Mouse (Mus musculus): ENCODE measurements around the gene Slit3.

Gene Slit3

DNA sequence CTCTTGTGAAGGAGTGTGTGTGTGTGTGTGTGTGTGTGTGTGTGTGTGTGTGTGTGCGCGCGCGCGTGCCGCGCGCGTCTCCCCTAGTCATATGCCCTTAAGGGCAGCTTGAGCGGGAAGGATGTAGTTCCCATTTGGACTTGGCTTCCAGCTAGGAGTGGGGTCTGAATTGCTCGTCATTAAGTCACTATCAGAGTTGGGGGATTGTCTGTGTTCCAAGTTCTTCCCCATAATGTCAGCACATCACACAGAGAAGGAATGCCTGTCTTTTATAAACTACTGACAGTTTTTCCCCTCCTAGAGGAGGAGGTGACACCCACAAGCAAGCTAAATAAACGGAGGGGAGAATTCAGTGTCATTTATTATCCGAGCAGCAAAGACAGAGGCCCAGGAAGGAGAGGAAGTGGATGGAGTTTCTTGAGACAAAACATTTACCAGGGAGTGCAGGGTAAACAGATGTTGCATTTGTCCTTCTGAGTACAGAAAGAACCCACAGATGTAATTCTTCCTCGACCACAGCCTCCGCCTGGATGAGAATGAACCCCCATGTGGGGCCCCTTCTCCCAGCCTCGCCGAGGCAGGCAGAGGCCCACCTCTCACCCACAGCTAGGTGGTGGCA lies 3.6 kb downstream of the Slit3 start:
- DNase-seq (ENCODE audit: low read depth, low spot score), result no peak

GRCm38 (mm10) chr11:35125108-35125490 lies 4.1 kb downstream of the Slit3 start:
- DNase-seq (ENCODE audit: low read depth, low spot score), result no peak

DNA sequence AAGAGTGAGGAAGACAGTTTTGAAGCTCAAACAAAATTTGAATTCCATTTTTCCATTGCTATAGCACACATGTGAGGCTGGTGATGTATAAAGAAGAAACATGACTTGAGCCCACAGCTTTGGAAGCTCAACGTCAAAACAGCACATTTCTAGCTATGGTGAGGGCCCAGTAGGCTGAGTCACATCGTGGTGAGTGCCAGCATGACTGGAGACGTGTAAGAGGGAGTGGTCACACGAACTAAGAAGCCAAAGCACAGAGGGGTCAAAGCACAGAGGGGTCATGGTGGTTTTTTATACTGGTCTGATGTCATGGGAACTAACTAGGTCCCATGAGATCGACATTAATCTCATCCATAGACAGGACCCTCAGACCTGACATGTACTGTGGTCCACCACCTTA lies 10.7 kb downstream of the Slit3 start:
- DNase-seq (ENCODE audit: low read depth, low spot score), result no peak

DNA sequence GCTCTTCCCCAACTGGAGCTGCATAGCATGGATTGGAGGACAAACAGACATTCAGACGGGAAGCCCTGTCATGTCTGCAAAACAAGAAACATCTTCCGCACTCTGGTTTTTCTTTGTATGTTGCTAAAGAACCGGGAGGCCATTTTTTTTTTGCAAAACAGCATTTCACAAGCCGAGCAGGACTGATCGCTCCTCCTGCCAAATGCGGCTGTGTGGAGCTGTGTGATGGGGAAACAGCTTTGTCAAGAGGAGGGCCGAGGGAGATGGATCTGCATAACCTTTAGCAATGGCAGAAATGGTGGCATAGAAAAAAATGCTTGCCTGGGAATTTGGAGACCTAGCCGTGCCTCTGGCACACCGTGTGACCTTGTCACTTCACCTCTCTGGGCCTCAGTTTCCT lies 15.6 kb downstream of the Slit3 start:
- no peak for DNase-seq (ENCODE audit: low read depth, low spot score)

DNA sequence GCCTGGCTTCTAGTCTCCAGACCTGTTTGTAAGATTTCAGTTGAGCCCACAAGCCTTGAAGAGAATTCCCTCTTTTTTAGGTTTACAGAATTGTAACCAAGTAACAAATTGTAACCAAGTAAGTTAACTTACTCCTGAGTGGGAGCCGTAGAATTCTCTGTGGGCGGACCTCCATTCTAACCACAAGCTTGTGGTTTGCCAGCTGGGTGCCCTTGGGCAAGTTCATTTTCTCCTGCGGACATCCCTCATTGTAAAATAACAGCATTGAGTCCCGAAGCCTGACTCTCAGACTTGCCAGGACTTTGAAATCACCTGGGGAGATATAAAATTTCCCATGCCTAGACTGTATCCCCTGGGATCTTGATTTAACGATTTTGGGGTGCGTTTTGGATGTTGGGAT lies 19.1 kb downstream of the Slit3 start:
- no peak for DNase-seq (ENCODE audit: low read depth, low spot score)

- no peak for DNase-seq (ENCODE audit: low read depth, low spot score)
Measured at GRCm38 (mm10) chr11:35142202-35142601, 21.2 kb downstream of the Slit3 start.

GRCm38 (mm10) chr11:35142698-35143360 lies 21.8 kb downstream of the Slit3 start:
- DNase-seq (ENCODE audit: low read depth, low spot score), result no peak

DNA sequence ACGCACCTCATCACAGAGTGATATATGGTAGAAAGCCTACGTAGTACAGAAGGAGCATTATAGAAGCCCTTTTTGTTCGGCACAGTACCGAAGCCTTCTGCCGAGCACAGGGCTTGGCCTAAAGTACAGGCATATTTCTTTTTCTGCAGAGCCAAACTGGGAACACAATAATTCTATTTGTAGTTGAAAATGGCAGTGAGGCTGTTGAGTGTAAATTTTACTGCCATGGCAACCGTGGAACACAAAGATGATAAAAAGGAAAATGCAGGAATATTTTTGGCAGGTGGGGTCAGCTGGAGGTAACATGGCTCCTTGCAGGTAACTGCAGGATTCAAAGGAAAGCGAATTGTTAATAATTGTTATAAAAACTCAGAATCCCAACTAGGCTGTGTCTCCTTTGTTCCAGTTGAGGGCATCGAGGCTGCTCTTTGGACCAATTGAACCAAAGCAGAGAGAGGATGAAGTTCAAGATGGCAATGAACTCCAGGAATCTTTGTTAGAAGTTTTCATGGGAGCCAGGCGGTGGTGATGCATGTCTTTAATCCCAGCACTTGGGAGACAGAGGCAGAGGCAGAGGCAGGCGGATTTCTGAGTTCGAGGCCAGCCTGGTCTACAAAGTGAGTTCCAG lies 26.9 kb downstream of the Slit3 start:
- no peak for DNase-seq (ENCODE audit: low read depth, low spot score)

- peak; percentile 54 for DNase-seq (ENCODE audit: low read depth, low spot score)
Measured at GRCm38 (mm10) chr11:35151539-35151951, 30.5 kb downstream of the Slit3 start.

DNA sequence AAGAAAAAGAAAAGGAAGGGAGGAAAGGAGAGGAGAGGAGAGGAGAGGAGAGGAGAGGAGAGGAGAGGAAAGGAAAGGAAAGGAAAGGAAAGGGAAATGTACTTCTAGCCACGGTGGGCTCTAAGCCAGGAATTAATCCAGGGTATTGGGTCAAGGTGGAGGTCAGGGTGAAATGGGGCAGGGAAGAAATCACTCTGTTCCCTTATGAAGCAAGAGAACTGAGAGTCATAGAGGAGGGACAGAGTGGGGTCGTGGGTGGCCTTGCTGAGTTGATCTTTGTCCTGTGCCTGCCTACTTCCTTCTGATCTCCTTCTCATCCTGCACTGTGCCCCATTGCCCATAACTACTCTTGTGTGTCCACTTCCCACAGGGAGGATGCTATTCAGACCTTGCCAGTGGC lies 31.9 kb downstream of the Slit3 start:
- DNase-seq (ENCODE audit: low read depth, low spot score), result no peak

- no peak for DNase-seq (ENCODE audit: low read depth, low spot score)
Measured at GRCm38 (mm10) chr11:35154449-35154848, 33.4 kb downstream of the Slit3 start.

DNA sequence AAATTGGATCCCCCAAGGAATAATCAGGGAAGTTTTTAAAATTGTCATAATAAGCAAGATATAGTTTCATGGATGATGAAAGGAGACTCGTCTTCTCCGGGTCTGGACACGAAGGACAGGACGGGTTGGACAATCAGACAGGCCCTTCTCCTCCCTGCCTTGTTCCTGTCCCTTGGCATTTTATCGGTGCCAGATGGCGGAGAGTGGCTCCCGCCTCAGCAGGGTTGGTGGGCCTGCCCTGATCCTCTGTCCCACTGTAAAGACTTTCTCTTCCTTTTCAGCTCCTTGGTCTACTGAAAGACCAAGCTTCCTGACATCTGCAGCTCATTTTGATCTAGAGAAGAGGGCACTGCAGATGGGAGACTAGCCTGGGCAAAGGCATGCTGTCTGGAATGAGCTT lies 34.3 kb downstream of the Slit3 start:
- no peak for DNase-seq (ENCODE audit: low read depth, low spot score)

- DNase-seq (ENCODE audit: low read depth, low spot score), result no peak
Measured at GRCm38 (mm10) chr11:35156676-35157075, 35.7 kb downstream of the Slit3 start.

DNA sequence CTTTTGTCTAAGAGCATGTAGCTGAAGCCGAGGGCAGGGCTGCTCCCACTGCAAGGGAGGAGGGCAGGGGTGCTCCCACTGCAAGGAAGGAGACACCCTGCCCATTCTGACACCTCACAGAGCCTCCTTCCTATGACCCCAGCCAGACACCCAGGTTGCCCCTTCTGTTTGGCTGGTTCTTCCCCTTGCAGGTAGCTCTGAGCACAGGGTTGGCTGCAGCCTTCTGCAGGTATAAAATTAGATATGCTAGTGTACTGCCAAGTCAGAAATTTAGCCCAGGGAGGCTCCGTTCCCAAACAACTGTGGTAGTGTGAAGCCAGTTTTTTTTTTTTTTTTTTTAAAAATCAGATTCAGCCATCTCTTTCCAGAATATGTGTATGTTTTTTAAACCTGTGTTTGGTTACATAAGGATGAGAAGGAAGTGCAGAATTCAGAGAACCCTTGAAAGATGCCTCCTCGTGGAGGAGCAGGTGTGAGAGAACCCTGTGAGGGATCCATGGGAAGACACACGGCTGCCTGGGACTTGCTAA lies 39.7 kb downstream of the Slit3 start:
- DNase-seq (ENCODE audit: low read depth, low spot score), result no peak

GRCm38 (mm10) chr11:35163396-35163795 lies 42.4 kb downstream of the Slit3 start:
- no peak for DNase-seq (ENCODE audit: low read depth, low spot score)

DNA sequence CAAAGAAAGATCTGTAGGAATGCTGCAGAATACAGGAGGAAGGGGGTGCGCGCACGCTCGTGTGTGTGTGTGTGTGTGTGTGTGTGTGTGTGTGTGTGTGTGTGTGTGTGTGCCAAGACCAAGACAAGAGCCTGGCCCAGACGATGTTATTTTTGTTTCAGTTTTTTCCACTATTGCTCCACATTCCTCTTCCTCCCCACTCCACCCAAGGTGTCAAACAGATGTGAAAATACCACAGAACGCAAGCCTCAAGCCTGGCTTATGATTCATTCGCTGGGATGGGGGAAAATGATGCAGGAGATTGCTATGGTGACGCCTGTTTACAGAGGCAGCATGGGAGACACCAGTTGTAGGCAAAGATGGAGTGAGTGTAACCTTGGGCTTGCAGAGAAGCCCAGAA lies 46.2 kb downstream of the Slit3 start:
- DNase-seq (ENCODE audit: low read depth, low spot score), result no peak

DNA sequence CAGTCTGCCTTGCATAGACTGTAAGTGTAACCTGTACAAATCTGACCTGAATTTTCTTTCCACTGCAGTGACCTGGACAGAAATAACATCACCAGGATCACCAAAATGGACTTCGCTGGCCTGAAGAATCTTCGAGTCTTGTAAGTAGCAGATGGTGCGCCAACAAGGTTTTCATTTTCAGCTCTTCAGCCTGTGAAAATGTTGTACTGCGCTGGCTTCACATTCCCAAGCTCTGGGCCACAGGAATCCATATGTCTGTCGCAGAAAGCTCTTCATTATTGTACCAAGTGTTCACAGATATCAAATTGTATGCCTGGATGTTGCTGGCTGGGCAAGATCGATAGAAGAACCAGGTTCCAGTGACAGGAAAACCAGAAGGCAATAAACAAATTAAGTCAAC lies 50.5 kb downstream of the Slit3 start:
- DNase-seq (ENCODE audit: low read depth, low spot score), result no peak

GRCm38 (mm10) chr11:35177564-35177963 lies 56.5 kb downstream of the Slit3 start:
- no peak for DNase-seq (ENCODE audit: low read depth, low spot score)

DNA sequence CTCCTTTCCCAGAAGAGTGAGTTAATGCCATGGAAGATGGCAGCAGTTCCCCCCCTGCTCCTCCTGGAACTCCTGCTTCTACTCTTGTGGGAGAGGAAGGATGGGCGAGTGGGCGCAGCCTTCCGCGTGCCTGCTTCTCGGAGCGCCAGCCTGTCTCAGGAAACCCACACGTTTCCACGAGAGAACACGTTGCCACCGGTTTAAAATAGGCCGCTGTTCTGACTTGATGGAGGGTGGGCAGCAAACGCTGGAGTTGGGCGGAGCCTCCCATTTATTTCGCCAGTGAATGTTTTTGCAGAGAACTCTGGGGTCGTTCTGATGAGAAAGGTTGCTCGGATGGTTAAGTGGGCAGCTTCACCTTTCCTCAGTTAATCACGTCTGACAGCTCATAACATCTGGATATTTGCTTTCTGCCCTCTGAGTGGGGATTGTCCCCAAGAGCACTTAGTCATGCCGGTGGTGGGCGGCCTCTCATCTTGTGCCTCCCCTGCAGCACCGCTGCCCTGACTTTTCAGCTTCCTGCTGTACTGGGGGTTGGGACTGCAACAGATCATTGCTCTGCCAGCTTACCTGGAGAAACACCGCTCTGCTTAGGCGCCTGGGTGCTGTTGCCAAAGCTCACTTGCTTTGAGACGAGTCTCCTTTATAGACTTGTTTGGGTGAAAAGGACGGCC lies 57.3 kb downstream of the Slit3 start:
- peak; percentile 23 for DNase-seq (ENCODE audit: low read depth, low spot score)

- DNase-seq (ENCODE audit: low read depth, low spot score), result no peak
Measured at GRCm38 (mm10) chr11:35179305-35179704, 58.3 kb downstream of the Slit3 start.

DNA sequence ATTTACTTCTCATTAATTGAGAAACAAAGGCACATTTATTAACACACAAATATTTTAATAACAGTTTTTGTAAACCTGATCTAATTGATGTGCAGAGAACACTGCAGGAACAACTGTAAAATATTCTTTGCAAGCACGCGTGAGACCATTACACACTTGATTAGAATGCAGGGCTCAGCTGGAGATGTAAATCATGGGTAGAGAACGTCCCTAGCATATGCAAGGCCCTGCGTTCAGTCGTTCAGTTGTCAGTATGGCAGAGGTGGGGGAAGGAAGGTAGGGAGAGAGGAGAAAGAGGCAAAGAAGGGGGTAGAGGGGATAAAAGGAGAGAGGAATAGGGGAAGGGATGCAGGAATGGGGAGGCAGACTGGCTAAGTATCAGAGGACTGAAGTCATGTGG lies 61.9 kb downstream of the Slit3 start:
- DNase-seq (ENCODE audit: low read depth, low spot score), result no peak

GRCm38 (mm10) chr11:35194826-35195225 lies 73.8 kb downstream of the Slit3 start:
- DNase-seq (ENCODE audit: low read depth, low spot score), result no peak
